Mouse (Mus musculus) central nervous system, embryonic 14 days (tissue): ENCODE measurements around the gene Aldh1a2. TPM values are rescaled to one million over a fixed set of nuclear protein-coding genes. Genes with fewer than 3 reads are reported as not detected.

Source experiments
- polyA plus RNA-seq: library from polyadenylated mRNA; depleted of rRNA; stranded (reverse); fragments of >200 nt; gene quantifications from 2 replicates; pipeline ENCODE4 v1.2.3, GENCODE M21; 2012; rRNA removed

Aldh1a2 gene
- 13.4 and 19.0 TPM in 2 replicates for polyA plus RNA-seq

GRCm38 (mm10) chr9:71215248-71216035, at the start of gene Aldh1a2:
Aldh1a2 (plus strand) TSS chr9:71215789.

GRCm38 (mm10) chr9:71168511-71168910, 47.1 kb upstream of the Aldh1a2 start, which contains the start of gene Aqp9:
Aqp9 (minus strand) TSS chr9:71168682.

Other genes with a start within 250 kb of the Aldh1a2 start
- 0.34 and 0.39 TPM in 2 replicates for gene Aqp9, start 47.1 kb upstream of the Aldh1a2 start, polyA plus RNA-seq